Mouse (Mus musculus): Measurements from ENCODE around the gene Sgcb. TPM values are rescaled to one million over a fixed set of nuclear protein-coding genes. Genes with fewer than 3 reads are reported as not detected.
A peak's percentile ranks its signal among the peaks of the same experiment; 100 is the strongest.
"Not testable (repeated sequence)": the region's sequence is repeated elsewhere in the genome, so short reads cannot be mapped to it uniquely, and the experiment has no call there.

Gene Sgcb
- total RNA-seq, 1 experiment from 2014 or later, result 26.9 TPM

DNA sequence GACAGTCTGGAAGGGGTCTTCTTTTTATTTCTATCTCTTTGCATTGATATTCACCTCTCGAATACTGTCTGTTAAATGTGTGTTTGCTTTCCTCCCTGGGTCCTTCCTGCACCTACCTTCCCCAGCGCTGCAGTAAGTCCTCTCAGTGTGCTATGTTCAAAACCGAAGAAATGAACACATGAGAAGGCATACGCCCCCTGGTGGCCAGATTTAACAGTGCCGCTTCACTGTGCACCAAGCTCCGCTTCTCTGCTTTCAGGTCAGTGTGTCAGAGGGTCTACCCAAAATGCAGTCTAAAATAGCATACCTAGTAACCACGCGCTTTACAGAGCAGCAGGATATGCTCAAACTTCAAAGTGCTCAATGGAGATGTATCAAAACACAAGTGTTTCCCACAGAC, 14.4 kb downstream of the Sgcb start:
- peak; percentile 80 for DNase-seq

DNA sequence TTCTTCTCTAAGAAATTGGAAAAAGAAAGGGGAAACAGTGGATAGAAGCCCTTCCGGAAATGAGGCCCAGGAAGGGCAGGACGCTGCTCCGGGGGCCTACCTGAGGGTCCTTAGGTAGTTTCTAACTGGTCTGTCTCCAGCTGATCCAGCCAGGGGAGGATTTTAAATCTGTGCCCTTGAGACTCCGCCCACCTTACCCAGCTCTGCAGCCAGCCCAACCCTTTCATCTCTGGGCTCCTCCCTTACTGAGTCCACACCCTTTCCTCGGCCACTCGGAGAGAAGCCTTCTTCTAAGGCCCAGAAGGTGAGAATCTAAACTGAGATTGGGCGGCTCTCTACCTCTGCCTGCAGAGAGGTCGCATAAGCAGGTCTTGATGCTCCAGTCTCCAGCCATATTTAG, 15.3 kb downstream of the Sgcb start, which contains the start of gene Lrrc66:
TSS of gene Lrrc66 (minus strand) at position 236 of the 400 bp plus-strand sequence.
- DNase-seq, result no peak

DNA sequence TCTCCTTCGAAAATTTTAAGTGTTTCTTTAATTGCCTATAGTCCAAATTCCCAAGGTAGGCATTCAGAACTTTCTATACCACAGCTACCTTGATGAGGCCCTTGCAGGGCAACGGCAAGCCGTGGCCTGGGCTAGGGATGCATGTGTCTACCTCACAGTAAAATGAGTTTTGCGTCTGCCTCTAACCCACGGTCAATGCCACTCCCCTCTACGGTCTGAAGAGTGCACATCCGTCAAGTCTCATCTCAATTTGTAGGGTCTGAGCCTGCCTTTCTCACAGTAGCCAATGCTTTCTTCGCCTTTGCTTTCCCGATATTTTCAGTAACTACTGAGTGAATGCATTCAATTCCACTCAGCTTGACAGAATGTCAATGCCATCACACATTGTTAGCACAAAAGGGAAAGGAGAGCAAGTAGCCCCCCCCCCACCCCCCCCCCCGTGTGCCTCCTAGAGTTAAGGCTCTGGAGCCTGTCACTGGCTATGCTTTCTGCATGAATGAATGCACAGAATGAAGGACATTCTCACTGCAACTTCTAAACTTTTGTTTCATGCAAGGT, 16.5 kb downstream of the Sgcb start:
- DNase-seq, result no peak

DNA sequence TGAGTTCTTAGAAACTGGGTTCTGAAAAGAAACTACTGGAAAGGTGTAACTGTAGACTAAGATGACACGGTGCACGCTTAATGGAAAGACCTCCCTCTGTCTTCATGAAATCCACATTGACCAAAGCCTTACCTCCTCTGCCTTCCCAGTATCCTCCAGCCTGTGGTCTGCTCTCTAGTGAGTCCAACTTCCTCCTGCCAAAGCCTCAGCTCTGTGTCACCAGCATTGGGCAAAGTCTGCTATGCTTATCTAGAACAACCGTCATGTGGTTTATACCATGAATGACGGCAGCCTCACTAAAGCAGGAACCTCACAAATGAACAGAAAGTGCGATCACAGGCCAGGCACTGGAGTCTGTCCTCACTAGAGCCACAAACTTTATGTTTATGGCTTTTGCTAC, 17.4 kb downstream of the Sgcb start:
- DNase-seq, result no peak

DNA sequence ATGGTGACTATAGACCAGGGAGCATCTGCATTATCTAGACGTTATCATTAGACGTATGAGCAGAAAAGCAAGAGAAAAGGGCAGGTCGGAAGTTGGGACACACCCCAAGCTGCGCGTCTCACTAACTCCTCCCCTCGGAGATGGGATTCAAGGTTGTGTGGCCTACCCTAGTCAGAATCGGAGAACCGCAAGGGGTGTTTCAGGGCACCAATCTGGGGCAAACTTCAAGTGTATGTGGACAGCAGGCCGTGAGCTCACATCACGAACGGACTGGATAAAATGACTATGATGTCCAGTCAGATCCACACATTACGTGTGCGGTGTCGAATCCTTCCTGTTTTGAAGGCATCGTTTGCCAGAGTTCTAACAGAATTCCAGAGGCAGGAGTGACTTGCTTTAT, 19.6 kb downstream of the Sgcb start:
- no peak for DNase-seq

DNA sequence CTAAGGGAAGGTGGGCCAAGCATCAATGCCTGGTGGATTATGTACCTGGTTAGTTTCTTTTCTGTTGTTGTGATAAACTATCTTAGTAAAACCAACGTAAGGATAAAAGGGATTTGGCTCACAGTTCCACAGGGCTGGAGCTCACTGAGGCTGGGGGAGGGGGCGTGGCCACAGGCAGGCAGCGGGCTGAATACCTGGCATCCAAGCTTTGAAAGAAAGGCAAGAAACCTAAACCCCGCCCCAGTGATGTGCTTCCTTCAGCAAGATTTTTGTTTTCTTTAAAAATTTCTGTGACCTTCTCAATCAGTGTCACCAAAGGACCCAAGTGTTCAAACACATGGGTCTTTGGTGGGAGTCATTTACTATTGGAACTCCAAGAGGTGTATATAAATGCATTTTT, 20.0 kb downstream of the Sgcb start:
- DNase-seq, result no peak

DNA sequence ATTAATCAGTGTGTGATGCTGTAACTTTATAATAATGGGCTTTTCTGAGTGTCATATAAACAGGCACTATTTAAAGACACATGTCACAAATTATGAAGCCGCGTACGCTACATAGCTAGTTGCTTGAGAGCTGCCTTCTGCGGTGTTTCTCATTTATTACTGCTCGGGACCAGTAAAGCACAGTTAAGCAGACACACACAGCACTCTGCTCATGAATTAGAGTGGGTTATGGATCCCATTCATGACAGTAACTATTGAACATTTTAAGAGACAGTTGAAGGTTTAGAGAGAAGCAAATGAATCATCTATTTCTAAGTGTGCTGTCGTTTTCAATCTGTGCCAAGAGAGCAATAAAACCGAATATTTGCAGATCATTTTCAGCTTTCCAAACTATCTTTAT, 20.7 kb downstream of the Sgcb start:
- no peak for DNase-seq

DNA sequence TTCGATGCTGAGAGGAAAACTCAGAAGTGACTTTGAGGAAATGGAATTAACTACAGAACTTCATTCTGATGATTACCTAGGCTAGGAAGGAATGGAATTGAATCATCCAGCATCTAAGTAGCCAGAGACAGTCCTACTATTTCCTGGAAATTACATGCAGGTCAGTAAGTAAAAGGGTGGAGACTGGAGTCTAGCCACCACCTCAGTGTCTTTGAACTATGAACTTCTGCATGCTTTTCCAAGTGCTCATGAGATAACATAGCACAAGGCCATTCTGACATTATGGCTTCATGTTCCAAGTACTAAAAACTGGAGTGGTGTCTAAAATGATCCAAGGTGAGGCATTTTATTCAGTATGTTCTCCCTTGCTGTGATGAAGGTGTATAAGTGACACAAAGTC, 22.1 kb downstream of the Sgcb start:
- DNase-seq, result no peak

DNA sequence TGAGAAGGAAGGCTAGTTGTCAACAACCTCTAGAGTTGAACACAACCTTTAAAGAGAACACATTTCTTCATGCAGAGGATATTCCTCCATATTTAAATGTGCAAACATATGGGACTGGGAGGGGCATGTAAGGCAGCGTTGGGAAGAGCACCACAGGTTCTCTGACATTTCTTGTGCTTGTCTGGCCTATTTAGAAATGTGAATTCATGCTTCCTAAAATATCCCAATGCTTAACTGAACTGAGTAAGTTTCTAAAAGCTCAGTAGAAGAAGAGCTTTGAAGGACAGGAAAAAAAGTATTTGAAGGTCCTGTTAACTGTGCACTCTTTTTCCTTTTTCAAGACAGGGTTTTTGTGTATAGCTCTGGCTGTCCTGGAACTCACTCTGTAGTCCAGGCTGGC, 28.6 kb downstream of the Sgcb start:
- no peak for DNase-seq

DNA sequence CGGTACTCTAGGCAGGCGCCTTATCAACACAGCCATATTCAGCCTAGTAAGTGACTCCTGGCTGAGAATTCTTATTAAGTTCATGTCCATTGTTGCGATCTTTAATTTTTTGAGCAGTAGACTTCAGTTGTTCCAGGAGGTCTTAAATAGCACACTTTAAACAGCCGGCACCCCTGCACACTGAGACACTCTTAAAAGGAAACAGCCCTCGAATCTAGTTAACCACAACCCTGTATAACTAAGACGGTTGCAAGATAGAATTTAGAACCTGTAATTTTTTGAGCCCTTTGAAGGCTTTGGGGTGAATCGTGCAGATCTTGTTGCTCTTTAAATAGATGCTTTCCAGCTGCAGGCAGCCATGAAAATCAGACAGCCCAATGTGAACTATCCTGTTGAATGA, 32.4 kb downstream of the Sgcb start:
- no peak for DNase-seq

DNA sequence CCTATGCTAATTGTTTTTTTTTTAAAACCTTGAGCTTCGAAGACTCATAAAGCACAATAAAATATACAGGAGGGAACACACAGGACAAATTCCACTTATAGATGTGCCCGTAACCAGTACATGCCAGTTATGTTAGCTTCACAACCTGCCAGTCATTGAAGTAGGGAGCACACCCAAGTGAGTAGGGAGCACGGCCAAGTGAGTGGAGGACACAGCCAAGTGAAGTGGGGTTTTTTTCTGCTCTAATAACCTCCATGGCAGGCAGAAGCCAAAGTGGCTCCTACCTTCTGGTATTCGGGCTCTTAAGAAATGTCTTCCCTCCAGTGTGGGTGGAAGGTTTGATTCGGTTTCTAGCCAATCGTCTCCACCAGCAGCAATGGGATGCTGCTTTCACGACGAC, 34.3 kb downstream of the Sgcb start:
- no peak for DNase-seq

DNA sequence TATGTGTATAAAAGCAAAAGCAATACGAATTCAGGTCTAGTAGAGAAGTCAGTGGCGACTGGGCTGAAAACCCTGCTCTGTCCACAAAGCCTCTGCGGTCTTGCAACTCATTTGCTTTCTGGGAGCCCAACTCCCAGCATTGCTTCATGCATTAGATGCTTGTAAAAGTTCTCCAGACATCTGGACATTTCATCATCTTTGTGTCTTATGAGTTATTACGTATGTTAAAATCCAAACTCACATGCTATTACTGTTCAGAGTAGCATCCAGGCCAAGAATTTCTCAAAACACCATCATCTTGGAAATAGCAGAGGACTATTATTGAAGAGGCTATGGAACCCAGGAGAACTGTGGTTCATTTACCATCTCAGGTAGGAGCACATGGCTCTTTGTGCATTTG, 36.5 kb downstream of the Sgcb start:
- no peak for DNase-seq

DNA sequence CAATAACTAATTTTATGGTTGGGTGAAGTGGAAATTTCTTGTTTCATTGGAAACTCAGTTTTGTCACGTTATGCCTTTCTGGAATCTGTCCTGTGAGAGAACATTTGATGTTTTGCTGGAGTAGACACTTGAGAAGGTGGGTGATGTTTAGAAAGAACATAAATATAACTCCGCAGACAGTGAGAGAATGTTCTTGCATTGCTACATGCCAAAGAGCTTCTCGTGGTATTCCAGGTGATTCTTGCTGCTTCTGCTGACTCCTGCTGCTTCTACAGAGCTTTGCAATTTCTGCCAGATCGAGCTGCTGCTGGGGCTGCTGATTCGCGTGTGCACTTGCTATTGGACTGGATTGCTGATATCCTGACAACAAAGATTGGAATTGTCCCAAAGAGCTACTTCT, 42.6 kb downstream of the Sgcb start:
- no peak for DNase-seq

DNA sequence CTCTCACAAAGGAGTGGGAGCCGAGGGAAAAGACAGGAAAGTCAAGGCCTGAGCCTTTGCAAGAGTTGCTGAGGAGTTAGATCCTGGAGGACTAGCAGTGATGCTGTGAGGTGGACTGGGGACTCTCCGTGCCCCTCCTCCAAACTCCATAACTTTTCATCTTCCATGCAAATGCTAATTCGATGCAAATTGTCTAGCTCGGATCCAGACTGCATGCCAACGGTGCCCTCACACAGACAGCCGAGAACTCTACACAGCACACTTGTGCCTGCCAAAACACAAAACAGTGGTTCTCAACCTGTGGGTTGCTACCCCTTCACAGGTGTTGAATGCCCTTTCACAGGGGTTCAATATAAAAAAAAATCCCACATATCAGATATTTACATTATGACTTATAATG, 43.0 kb downstream of the Sgcb start:
- no peak for DNase-seq

DNA sequence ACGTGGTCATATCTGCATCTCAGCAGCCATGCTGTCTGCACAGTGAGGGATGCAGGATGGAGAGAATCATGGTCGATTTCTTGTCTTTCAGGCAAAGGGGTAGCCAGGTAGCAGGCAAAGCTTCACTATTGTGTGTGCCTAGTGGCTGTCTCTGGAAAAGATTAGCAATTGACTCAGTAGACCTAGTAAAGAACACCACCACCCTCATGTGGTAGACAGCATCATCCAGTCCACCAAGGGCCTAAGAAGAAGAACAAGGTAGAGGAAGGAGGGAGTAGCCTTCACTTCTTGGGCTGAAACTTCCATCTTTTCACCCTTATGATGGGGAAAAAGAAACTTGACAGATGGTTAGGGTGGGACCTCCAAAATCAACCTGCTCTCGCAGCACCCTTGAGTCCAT, 44.7 kb downstream of the Sgcb start:
- DNase-seq, result no peak

DNA sequence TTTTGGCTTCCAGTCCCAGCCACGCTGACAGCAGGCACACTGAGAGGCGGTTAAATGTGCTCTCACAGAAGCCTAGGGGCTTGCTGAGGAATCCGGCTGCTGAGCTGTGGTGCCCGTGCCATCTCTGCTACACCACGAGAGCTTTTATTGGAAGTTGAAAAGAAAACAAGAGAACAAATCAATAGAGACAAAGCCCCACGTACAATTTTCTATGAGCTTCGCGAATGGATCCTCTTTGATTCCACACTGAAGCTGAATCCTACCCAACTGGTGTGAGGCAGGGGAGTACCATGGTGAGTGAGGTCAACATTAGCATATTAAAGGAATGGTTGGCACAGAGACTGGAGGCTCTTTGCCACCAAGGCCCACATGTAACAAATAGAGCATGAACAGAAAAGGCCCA, 46.2 kb downstream of the Sgcb start:
- DNase-seq, result no peak

DNA sequence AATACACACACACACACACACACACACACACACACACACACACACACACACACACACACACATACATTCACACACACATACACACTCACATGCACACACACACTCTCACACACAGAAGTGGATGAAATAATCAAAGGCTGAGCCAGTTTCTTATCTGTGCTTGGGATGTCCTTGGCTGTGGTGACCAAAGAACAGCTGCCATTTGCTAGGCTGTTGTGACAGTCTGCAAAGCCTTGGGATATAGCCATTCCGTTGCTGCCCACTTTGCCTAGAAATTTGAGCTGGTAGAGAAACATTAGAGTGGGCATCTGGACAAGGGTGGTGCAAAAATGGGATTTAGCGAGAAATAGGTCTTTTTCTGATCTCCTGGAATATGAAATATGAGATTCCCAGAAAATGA, 47.6 kb downstream of the Sgcb start:
- peak; percentile 15 for DNase-seq

DNA sequence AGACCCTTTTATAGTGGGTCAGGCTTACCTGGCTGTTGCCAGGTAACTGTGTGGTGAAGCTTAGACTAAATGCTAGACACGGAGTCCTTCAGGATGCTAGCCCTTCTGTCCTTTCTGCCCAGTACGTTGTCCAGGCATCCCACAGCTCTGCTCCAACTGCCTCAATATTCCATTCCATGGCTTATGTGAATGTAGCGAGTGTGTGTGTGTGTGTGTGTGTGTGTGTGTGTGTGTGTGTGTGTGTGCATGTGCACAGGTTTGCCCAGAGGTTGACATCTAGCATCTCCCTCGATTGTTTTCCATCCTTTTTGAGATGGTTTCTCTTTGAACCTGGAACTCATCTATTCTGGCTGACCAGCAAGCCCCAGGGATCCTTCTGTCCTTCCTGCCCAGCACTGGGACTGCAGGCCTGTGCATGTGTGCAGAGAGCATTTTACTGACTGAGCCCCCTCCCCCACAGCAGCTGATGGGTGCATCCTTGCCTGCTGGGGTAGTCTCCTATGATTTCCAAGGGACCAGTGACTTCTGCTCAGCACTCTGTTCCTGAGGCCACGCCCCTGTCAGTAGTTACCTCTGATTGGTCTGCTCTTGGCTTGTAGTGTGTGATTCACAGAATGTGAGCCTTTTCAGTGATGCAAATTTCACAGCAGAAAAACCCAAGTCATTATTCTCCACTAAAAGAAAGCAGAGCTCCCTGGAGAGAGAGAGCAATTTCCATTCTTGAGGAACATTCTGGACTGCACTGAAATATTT, 48.5 kb downstream of the Sgcb start:
- DNase-seq, result peak; percentile 30

DNA sequence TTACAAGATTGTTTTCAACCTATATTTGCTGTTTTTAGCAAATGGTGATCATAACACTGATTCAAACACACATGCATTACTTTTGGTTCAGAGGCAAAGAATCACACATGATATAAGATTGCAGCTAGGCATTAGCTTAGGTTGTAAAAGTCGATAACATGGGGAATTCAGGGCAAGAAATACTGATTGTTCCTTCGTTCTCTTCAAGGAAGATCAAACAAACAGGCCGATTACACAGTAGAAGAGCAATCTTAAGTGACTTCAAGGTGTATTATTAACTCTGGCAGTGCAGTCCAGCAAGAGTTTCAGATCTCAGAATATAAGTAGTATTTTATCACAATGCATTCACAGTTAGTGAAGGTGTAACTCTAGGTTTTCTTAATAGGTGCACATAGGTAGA, 60.5 kb downstream of the Sgcb start:
- DNase-seq, result no peak

DNA sequence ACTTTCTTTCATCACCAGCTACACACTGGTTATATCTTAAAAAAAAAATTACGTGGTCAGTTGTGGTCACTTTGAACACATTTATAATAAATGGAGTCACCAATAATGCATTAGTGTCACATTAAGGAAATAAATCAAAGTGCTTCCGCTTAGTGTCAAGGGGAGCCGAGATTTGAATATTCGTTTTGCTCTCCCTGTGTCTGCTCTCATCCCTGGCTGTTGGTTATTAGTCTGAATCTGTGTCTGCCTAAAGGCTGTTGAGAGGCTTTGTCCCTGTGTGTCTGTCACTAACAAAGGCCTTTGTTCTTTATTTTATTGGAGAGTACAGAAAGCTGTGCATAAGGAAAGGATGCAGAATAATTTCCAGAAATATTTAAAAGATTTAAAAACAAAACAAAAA, 61.0 kb downstream of the Sgcb start:
- no peak for DNase-seq

DNA sequence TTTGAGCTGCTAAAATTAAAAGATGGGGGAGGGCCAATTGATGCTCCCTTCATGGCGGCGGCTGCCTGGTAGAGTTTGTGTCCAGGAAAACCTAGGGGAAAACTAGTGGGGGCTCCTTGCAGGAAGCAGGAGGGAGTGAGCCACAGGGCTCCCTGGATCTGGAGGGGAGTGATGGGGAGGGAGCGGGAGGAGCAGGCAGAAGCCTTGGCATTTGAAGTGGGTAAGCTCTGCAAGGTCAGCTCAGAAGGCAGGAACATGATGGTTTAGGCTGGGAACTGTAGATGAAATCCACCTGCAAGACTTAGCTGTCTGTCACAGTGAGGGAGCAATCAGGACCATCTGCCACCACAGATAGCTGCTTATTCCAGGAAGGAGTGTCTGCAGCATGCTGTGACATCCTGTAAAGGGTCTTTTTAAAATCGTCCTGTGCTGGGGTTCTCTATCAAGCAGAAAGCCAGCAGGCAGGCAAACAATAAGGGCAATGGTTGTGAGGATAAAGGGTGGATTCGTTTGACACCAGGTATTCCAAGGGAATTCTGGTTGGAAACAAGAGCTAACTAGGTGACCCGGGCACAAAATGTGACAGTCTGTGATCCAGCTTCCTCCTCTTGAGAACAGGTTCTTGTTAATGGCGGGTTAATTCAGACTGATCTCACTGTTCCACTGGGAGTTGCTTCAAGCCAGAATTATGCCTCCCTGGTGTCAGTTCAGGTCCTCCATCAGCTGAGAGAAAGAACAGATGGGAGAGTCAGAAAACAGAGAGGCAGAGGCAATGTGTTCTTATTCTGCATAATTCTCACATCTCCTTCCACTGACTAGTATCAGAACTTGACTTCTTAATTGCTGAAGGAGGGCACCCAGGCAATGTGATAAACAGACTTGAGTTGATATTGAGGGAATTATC, 62.1 kb downstream of the Sgcb start:
- DNase-seq, result peak; percentile 50

DNA sequence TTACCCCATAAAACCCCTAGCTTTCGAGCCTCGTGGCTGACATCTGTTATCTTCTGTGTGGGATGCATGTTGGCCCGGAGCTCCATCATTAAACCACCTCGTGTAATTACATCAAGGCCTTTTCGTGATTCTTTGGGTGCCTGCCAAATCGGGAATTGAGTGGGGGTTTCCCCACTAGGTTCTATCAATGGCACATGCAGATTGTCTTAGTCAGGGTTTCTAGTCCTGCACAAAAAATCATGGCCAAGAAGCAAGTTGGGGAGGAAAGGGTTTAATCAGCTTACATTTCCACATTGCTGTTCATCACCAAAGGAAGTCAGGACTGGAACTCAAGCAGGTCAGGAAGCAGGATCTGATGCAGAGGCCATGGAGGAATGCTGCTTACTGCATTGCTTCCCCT, 63.6 kb downstream of the Sgcb start:
- DNase-seq, result not testable (repeated sequence)

Measured in adrenal gland, postnatal 25 days (tissue).